Mouse (Mus musculus): Measurements from ENCODE around the gene Dusp11.
A peak's percentile ranks its signal among the peaks of the same experiment; 100 is the strongest.
"Not testable (repeated sequence)": the region's sequence is repeated elsewhere in the genome, so short reads cannot be mapped to it uniquely, and the experiment has no call there.

The Dusp11 gene

GRCm38 (mm10) chr6:85961101-85962091, at the start of gene Dusp11:
Gene Dusp11 (minus strand): TSS chr6:85961667.
- peak; percentile 95 for DNase-seq

- peak; percentile 58 for DNase-seq
These were observed 48.5 kb upstream of the Dusp11 start for GRCm38 (mm10) chr6:86009980-86010379.

- peak; percentile 81 for DNase-seq
These were observed 43.0 kb upstream of the Dusp11 start for GRCm38 (mm10) chr6:86004271-86005148.

GRCm38 (mm10) chr6:86003405-86003925, 42.0 kb upstream of the Dusp11 start:
- peak; percentile 49 for DNase-seq

- not testable (repeated sequence) for DNase-seq
These were observed 29.3 kb upstream of the Dusp11 start for GRCm38 (mm10) chr6:85990774-85991173.

- not testable (repeated sequence) for DNase-seq
These were observed 28.1 kb upstream of the Dusp11 start for GRCm38 (mm10) chr6:85989570-85989969.

GRCm38 (mm10) chr6:85984351-85984750, 22.9 kb upstream of the Dusp11 start:
- no peak for DNase-seq

- not testable (repeated sequence) for DNase-seq
These were observed 17.3 kb upstream of the Dusp11 start for GRCm38 (mm10) chr6:85978736-85979135.

GRCm38 (mm10) chr6:85976242-85976641, 14.8 kb upstream of the Dusp11 start:
- no peak for DNase-seq

- DNase-seq = no peak
These were observed 14.3 kb upstream of the Dusp11 start for GRCm38 (mm10) chr6:85975761-85976160.

GRCm38 (mm10) chr6:85974941-85975617, 13.6 kb upstream of the Dusp11 start:
- peak; percentile 21 for DNase-seq

GRCm38 (mm10) chr6:85973336-85973735, 11.9 kb upstream of the Dusp11 start:
- no peak for DNase-seq

GRCm38 (mm10) chr6:85972699-85973098, 11.2 kb upstream of the Dusp11 start:
- DNase-seq = no peak

- DNase-seq = no peak
These were observed 8.4 kb upstream of the Dusp11 start for GRCm38 (mm10) chr6:85969889-85970288.

- peak; percentile 66 for DNase-seq
These were observed 5.2 kb upstream of the Dusp11 start for GRCm38 (mm10) chr6:85966686-85967085.

GRCm38 (mm10) chr6:85966081-85966480, 4.6 kb upstream of the Dusp11 start:
- DNase-seq = peak; percentile 61

- DNase-seq = no peak
These were observed 3.9 kb downstream of the Dusp11 start for GRCm38 (mm10) chr6:85957581-85957980.

GRCm38 (mm10) chr6:85948549-85948948, 12.9 kb downstream of the Dusp11 start:
- DNase-seq = no peak

GRCm38 (mm10) chr6:85942469-85942868, 19.0 kb downstream of the Dusp11 start:
- no peak for DNase-seq

GRCm38 (mm10) chr6:85938701-85939100, 22.8 kb downstream of the Dusp11 start:
- DNase-seq = no peak

- DNase-seq = peak; percentile 83
These were observed 24.7 kb downstream of the Dusp11 start for GRCm38 (mm10) chr6:85936508-85937465.

Measured in thymus, postnatal 14 days (tissue).